Mouse (Mus musculus): ENCODE measurements around the gene Rspo1.

Gene Rspo1

DNA sequence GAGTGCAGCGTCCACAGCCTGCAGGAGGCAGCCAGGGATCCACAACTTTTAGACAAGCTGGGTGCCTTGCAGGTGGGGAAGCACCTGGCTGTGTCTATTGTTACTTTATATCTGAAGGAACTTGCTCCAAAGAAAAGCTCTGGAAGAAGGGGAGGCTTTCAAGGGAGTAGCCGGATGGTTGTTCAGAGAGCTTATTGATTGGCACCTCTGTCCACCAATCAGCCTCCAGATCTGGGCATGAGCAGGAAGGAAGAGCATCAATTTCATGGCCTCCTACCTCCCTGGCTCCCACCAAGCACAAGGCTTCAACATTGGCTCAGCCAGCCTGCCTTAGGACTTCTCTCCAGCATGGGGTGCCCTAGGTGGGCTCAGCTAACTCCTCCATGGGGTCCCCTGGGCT lies 12.9 kb upstream of the Rspo1 start:
- no peak for DNase-seq (ENCODE audit: low spot score)

GRCm38 (mm10) chr4:124978201-124978600 lies 8.0 kb upstream of the Rspo1 start:
- no peak for DNase-seq (ENCODE audit: low spot score)

- peak; percentile 33 for DNase-seq (ENCODE audit: low spot score)
Measured at GRCm38 (mm10) chr4:124983893-124984526, 2.2 kb upstream of the Rspo1 start.

GRCm38 (mm10) chr4:124984871-124985670 lies 1.2 kb upstream of the Rspo1 start:
- DNase-seq (ENCODE audit: low spot score), result no peak

DNA sequence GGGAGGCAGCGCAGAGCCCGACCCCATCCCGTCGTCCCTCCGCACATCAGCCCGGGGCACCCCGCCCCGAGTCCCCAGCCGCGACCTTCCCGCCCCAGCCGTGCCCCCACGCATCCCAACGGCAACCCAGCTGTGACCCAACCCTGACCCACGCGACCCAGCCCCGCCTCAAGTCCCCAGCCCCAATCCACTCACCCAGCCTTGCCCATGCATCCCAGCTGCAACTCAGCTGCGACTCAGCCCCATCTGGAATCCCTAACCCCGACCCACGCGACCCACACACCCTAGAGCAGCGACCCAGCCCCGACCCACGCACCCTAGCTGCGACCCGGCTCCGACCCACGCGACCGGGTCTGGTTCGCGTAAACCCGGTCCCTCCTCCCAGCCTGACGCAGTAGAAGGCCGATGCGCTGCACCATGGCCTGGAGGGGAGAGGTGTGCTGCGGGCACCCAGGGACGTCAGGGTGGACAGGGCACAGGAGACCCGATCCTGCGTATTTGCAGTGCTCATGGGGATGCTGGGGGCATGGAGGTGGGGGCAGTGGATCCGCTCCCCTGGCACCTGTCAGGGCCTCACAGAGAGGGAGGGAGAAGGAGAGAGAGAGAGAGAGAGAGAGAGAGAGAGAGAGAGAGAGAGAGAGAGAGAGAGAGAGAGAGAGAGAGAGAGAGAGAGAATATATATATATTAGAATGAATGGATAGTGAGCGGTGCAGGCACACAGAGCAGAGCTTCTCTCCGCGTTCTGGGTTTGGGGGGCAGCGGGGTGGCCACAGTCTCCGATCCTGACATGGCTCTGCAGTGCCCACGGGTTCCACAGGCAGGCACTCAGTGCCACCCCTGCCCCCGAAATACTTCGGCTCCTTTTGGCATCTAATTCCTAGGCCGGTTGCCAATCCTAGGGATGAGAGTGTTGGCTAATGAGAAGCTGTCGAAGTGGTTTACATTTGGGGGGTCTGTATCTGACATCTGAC lies 795 bp downstream of the Rspo1 start:
- DNase-seq (ENCODE audit: low spot score), result no peak

GRCm38 (mm10) chr4:124987711-124988097 lies 1.5 kb downstream of the Rspo1 start:
- no peak for DNase-seq (ENCODE audit: low spot score)

- DNase-seq (ENCODE audit: low spot score), result no peak
Measured at GRCm38 (mm10) chr4:124988382-124988781, 2.2 kb downstream of the Rspo1 start.

- DNase-seq (ENCODE audit: low spot score), result no peak
Measured at GRCm38 (mm10) chr4:124989787-124990253, 3.6 kb downstream of the Rspo1 start.

GRCm38 (mm10) chr4:124990325-124990724 lies 4.1 kb downstream of the Rspo1 start:
- DNase-seq (ENCODE audit: low spot score), result no peak

GRCm38 (mm10) chr4:124997479-124998147 lies 11.4 kb downstream of the Rspo1 start:
- no peak for DNase-seq (ENCODE audit: low spot score)

- no peak for DNase-seq (ENCODE audit: low spot score)
Measured at GRCm38 (mm10) chr4:124999548-124999947, 13.3 kb downstream of the Rspo1 start.

DNA sequence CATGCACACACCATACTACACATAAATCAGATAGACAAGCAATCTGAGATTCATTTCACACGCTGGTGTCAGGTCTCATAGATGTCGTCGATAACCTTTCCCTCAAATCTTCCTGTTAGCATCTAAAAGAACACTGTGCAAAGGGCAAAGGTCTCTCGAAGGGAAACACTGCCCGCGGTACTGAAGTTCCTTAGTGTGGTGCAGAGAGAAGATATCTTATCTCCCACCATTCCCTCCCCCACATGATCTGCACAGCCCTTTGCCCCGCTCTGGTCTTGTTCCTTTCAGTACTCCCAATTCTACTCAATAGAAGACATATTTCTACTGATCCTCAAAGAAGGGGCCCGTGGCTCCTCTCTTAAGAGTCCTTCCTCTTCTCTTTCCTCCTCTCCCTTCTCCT lies 16.7 kb downstream of the Rspo1 start:
- no peak for DNase-seq (ENCODE audit: low spot score)

DNA sequence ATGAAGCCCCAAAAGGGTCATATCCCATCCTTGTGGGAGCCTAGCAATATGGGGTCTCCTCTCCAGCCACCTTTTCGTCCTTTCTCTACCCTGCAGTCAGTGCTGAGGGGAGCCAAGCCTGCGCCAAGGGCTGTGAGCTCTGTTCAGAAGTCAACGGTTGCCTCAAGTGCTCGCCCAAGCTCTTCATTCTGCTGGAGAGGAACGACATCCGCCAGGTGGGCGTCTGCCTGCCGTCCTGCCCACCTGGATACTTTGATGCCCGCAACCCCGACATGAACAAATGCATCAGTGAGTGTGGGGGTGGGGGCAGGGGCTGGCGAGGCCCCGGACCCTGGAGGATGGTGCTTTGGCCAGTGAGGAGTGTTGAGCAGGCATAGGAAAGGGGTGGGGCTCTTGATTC lies 18.7 kb downstream of the Rspo1 start:
- DNase-seq (ENCODE audit: low spot score), result no peak

DNA sequence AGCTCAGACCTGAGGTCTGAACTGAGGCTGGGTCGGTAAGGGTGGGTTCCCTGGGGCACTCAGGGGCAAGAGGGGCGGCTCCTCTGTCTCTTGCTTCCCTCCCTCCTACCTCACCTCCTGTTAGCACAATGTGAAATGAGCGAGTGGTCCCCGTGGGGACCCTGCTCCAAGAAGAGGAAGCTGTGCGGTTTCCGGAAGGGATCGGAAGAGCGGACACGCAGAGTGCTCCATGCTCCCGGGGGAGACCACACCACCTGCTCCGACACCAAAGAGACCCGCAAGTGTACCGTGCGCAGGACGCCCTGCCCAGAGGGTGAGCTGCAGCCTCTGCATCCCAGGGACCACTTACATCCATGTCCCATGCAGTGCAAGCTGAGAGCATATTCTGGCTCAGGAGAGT lies 21.2 kb downstream of the Rspo1 start:
- DNase-seq (ENCODE audit: low spot score), result no peak

DNA sequence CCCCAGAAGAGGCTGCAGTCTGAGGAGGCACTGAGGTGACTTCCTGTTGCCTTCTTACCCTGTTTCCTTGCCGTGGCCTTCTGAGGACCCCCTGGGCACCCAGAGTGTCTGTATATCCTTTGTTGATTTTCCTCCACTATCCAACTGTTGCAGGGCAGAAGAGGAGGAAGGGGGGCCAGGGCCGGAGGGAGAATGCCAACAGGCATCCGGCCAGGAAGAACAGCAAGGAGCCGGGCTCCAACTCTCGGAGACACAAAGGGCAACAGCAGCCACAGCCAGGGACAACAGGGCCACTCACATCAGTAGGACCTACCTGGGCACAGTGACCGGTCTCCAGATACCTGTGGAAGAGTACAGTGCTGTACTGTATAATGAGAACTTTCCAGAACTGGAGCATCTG lies 22.0 kb downstream of the Rspo1 start:
- DNase-seq (ENCODE audit: low spot score), result no peak

- no peak for DNase-seq (ENCODE audit: low spot score)
Measured at GRCm38 (mm10) chr4:125008712-125009111, 22.5 kb downstream of the Rspo1 start.

DNA sequence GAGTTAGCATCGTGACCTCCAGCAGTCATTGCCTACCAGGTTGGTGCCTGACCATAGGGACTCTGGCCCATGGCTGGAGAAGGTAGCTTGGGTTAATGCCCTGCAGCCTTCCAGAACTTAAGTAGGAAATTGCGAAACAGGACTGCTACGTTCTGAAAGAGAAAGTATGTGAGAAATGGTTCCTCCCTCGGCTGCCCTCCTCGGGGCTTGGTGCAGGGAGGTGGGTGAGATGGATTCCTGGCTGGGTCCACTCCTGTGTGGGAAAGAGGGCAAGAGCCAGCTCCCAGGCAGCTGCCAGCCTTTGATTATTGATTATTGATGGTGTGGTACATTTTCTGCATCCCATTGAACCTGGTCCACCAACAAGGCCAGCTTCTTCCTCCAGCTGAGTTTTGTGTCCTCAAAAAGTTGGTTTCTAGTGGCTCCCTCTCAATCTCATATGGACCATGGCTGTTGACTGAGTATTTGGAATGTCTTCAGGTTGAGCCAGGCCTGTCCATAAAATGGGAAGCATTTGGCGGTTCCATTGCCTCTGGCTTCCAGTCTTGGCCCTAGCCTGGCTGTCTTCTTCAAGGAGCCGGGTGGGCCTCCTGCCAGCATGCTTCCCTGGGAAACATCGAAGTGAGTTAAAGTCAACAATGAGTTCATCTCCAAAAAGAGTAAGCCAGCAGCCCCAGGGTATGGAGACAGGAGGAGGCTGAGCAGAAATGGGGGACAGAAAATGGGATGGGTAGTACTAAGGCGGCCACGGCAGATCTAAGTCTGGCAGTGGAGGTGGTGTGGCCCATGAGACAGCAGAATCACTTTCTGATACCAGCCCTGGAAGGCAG lies 29.8 kb downstream of the Rspo1 start, which contains the start of gene Gnl2:
Gnl2 (plus strand) TSS at position 780 of the 830 bp plus-strand sequence.
- no peak for DNase-seq (ENCODE audit: low spot score)

- no peak for DNase-seq (ENCODE audit: low spot score)
Measured at GRCm38 (mm10) chr4:125017431-125017830, 31.2 kb downstream of the Rspo1 start.

DNA sequence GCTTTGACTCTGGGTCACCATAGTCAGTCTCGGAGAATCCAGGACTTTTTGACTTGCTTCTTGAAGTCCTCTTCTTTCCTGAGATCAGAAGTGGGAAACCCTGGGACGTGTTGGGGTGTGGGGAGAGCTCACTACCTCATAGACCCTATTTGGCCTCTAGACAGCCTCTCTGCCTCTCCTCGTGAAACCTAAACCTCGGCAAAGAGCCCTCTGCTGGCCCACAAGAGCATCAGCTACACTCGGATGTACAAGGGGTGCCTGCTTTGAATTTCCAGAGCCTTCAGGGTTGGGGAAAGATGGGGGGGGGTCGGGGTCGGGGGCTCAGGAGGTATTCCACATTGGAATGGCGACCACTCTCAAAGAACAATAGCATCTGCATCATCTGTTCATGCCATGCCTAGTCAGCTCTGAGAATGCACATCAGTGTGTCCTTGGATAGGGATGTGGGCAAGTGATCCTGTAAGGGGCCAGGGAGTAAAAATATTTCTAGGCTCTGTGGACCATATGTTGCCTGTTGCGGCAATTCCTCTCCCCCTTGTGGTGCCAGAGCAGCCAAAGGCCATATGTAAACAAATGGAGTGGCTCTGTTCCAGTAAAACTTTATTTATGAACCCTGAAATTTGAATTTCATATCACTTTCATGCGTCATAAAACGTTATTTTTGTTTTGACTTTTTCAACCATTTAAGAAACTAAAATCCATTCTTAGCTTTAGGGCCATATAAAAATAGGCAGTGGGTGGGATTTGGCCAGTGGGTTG lies 34.7 kb downstream of the Rspo1 start:
- no peak for DNase-seq (ENCODE audit: low spot score)

Data from c-Kit-positive CD71-positive TER-119-positive erythroid progenitor cells, embryonic 14.5 days (primary cell).